Mouse (Mus musculus) hindbrain, embryonic 14.5 days (tissue): ENCODE results near the gene Fut8. TPM values are rescaled to one million over a fixed set of nuclear protein-coding genes. Genes with fewer than 3 reads are reported as not detected.

Source experiments
- ATAC-seq: fragments of 200-750 bp; cut with Nextera tagmentation; 2 replicates; pipeline ENCODE4 v1.8.0; 2017; ENCODE audit warnings: moderate number of reproducible peaks, mild to moderate bottlenecking, moderate TSS enrichment, moderate library complexity; ENCODE audit not compliant: low FRiP score
- DNase-seq: peaks from one replicate; pipeline ENCODE4 v3.0.0-alpha.2; 2015; ENCODE audit warnings: low spot score
- H3K27ac ChIP-seq: fragments of 300-500 bp; sonication (generic); 2 replicates; pipeline ENCODE4 v1.5.1; 2014; ENCODE audit warnings: mild to moderate bottlenecking, moderate library complexity
- H3K27me3 ChIP-seq: fragments of 300-500 bp; sonication (generic); 2 replicates; pipeline ENCODE4 v1.6.1; 2014; ENCODE audit warnings: mild to moderate bottlenecking, low read length, mixed read lengths; ENCODE audit not compliant: control insufficient read depth, insufficient read depth
- H3K36me3 ChIP-seq: fragments of 300-500 bp; sonication (generic); replicated peaks from 2 replicates; pipeline ENCODE4 v1.6.1; 2014; ENCODE audit not compliant: control insufficient read depth, insufficient read depth
- H3K4me1 ChIP-seq: fragments of 300-500 bp; sonication (generic); replicated peaks from 2 replicates; pipeline ENCODE4 v1.6.1; 2014; ENCODE audit warnings: antibody characterized with exemption, low read length, mixed read lengths; ENCODE audit not compliant: control insufficient read depth, insufficient read depth
- H3K4me2 ChIP-seq: fragments of 300-500 bp; sonication (generic); replicated peaks from 2 replicates; pipeline ENCODE4 v1.6.1; 2014; ENCODE audit warnings: mild to moderate bottlenecking, moderate library complexity
- H3K4me3 ChIP-seq: fragments of 300-500 bp; sonication (generic); replicated peaks from 2 replicates; pipeline ENCODE4 v1.5.1; 2014; ENCODE audit warnings: mild to moderate bottlenecking, low read length
- H3K9ac ChIP-seq: fragments of 300-500 bp; sonication (generic); 2 replicates; pipeline ENCODE4 v1.6.1; 2014
- H3K9me3 ChIP-seq: fragments of 300-500 bp; sonication (generic); 2 replicates; pipeline ENCODE4 v1.6.1; 2016; ENCODE audit warnings: low read length; ENCODE audit not compliant: control insufficient read depth
- WGBS: fragments of 180-500 bp; shearing (Covaris S2); extraction: QIAGEN DNeasy Blood & Tissue Kit; methylation state at CpG from one replicate; pipeline ENCODE4 v1.1.7; 2014; 5-methylcytosine and 5-hydroxymethylcytosine counted together
- polyA plus RNA-seq: library from polyadenylated mRNA; unstranded; fragments of >200 nt; fragmentation: Nextera tagmentation; extraction: Ambion mirVana; gene quantifications from 2 replicates; pipeline ENCODE4 v1.2.1, GENCODE M21; 2014

Fut8 gene
- polyA plus RNA-seq, 1 experiment from 2014 or later = 62.2 TPM

DNA sequence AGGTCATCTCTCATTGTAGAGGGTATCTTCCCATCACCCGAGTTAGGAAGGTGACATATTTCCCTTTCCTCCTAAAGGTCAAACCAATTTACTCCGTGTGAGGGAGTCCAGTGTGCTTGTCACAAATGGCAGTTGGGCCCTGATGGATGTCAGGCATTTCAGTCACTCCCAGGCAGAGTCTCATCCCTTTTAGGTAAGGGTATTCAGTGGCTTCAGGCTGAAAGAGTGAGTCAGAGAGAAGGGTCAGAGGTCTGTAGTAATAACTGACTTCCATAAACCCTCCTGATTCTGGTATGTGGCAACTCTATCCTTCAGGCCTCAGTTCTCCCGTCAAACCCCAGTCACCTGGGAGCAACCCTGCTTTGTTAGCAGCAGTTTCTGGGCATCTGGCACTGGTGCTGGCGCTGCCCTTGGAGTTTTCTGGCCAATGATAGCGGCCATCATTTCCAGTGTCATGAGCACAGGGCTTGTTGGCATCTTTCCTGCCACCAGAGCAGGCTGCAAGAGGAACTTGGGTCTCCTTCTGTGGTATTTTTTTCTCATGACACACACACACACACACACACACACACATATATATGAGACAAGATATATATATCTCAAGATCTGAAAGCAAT is 262.6 kb downstream of the Fut8 start:
- Histone ChIP-seq H3K36me3 (no peaks in the 10 kb centered on the region), H3K9me3 (no peaks in the 10 kb centered on the region), H3K4me2 (no peak overlapping the region), H3K27me3 (no peaks in the 10 kb centered on the region), H3K4me1 (no peaks in the 10 kb centered on the region), H3K27ac (no peak overlapping the region), H3K4me3 (no peak overlapping the region), H3K9ac (no peak overlapping the region)
- DNase-seq = no peak
- WGBS = 63% methylated on average over 5 of the region's 5 CpGs
- ATAC-seq = no peak

GRCm38 (mm10) chr12:77501466-77502240 is 263.7 kb downstream of the Fut8 start:
- Histone ChIP-seq H3K4me3 (no peak overlapping the region), H3K9me3 (no peaks in the 10 kb centered on the region), H3K4me1 (no peaks in the 10 kb centered on the region), H3K9ac (no peak overlapping the region), H3K4me2 (no peak overlapping the region), H3K27me3 (no peaks in the 10 kb centered on the region), H3K36me3 (no peaks in the 10 kb centered on the region), H3K27ac (no peak overlapping the region)
- WGBS = 49% methylated on average over 7 of the region's 7 CpGs
- DNase-seq (no peak), ATAC-seq (no peak)

DNA sequence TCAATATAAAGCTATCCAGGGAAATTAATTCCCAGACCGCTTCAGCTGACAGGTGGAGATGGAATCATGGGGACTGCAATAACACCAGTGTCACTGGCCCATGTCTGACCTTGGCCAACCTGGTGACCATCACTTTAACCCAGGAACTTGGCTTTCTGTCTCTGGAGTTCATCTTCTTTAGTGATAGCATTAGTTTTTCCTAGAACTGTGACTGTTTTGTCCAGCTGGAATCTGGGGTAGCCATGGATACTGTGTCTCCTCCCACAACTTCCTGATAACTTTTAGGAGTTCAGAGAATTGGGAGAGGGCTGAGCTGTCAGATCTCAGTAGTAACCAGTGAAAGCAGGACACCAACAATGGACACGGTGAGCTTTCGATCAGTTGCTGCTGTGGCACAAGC is 264.3 kb downstream of the Fut8 start:
- Histone ChIP-seq H3K9ac (no peak overlapping the region), H3K9me3 (no peaks in the 10 kb centered on the region), H3K36me3 (no peaks in the 10 kb centered on the region), H3K27me3 (no peaks in the 10 kb centered on the region), H3K4me2 (no peak overlapping the region), H3K4me1 (no peaks in the 10 kb centered on the region), H3K4me3 (no peak overlapping the region), H3K27ac (no peak overlapping the region)
- no peak for ATAC-seq
- DNase-seq = no peak
- 81% methylated on average over 3 of the region's 3 CpGs for WGBS

- no peak overlapping the region for H3K4me3 ChIP-seq
- no peaks in the 10 kb centered on the region for H3K4me1 ChIP-seq
- H3K27ac ChIP-seq = no peak overlapping the region
- H3K4me2 ChIP-seq = no peak overlapping the region
- ATAC-seq (no peak), DNase-seq (no peak)
- WGBS = 97% methylated on average over 2 of the region's 2 CpGs
- no peak overlapping the region for H3K9ac ChIP-seq
- no peaks in the 10 kb centered on the region for H3K27me3 ChIP-seq
- H3K36me3 ChIP-seq = no peaks in the 10 kb centered on the region
- H3K9me3 ChIP-seq = no peaks in the 10 kb centered on the region
Measured at GRCm38 (mm10) chr12:77505431-77505830, 267.5 kb downstream of the Fut8 start.

DNA sequence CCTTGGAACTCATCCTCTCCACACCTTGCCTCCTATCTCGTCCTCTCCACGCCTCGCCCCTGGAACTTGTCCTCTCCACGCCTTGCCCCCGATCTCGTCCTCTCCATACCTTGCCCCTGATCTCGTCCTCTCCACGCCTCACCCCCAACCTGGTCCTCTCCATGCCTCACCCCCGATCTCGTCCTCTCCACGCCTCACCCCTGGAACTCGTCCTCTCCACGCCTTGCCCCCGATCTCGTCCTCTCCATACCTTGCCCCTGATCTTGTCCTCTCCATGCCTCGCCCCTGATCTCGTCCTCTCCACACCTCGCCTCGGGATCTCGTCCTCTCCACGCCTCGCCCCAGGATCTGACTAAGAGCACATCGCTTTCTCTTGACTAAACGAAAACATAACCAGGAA is 269.8 kb downstream of the Fut8 start:
- H3K4me2 ChIP-seq = no peak overlapping the region
- H3K27me3 ChIP-seq = no peaks in the 10 kb centered on the region
- 93% methylated on average over 24 of the region's 24 CpGs for WGBS
- no peak overlapping the region for H3K27ac ChIP-seq
- no peaks in the 10 kb centered on the region for H3K9me3 ChIP-seq
- no peak overlapping the region for H3K4me3 ChIP-seq
- no peaks in the 10 kb centered on the region for H3K4me1 ChIP-seq
- H3K9ac ChIP-seq = no peak overlapping the region
- no peak for DNase-seq
- no peak for ATAC-seq
- no peaks in the 10 kb centered on the region for H3K36me3 ChIP-seq

DNA sequence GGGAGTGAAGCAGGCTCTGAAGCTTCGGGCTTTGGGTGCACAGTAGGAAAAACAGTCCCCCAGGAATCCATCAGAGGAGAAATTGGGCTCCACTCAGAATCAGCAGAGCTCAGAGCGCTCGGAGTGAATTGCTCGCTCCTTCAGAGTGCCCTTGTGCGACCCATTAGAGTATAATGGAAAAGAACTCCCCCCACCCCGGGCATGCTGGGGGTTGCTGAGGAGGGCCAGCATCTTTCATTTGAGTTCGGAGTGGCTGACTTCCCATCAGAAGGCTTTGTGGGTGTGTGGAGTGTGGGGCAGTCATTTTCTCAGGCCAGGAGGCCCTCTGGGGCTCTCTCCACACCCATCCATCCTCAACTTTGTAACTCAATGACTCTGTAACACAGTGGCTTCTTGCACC is 272.8 kb downstream of the Fut8 start:
- H3K36me3 ChIP-seq = no peaks in the 10 kb centered on the region
- WGBS = 70% methylated on average over 7 of the region's 7 CpGs
- H3K4me3 ChIP-seq = no peak overlapping the region
- ATAC-seq = no peak
- DNase-seq = no peak
- H3K9ac ChIP-seq = no peak overlapping the region
- H3K27me3 ChIP-seq = no peaks in the 10 kb centered on the region
- H3K9me3 ChIP-seq = no peaks in the 10 kb centered on the region
- no peak overlapping the region for H3K4me2 ChIP-seq
- H3K4me1 ChIP-seq = no peaks in the 10 kb centered on the region
- no peak overlapping the region for H3K27ac ChIP-seq

DNA sequence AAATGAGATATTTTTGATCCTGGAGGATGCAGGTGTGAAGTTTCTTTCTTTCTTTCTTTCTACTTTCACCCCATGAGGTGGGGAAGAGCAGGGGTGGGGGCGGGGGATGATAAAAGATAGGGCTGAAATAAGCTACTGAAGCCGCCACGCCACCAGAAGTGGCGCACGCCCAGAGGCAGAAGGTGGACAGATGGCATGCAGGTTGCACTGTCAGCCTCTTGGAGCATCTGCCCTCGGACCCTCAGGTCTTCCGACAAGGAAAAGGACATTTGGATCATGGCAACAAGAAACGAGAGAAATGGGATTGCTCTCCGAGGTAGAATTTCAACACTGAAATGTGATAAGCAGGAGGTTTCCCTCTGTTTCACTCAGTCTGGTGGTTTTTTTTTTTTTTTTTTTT is 273.3 kb downstream of the Fut8 start:
- DNase-seq (no peak), ATAC-seq (no peak)
- Histone ChIP-seq H3K4me1 (no peaks in the 10 kb centered on the region), H3K9ac (no peak overlapping the region), H3K36me3 (no peaks in the 10 kb centered on the region), H3K4me2 (no peak overlapping the region), H3K27ac (no peak overlapping the region), H3K27me3 (no peaks in the 10 kb centered on the region), H3K9me3 (no peaks in the 10 kb centered on the region), H3K4me3 (no peak overlapping the region)
- 79% methylated on average over 9 of the region's 9 CpGs for WGBS

DNA sequence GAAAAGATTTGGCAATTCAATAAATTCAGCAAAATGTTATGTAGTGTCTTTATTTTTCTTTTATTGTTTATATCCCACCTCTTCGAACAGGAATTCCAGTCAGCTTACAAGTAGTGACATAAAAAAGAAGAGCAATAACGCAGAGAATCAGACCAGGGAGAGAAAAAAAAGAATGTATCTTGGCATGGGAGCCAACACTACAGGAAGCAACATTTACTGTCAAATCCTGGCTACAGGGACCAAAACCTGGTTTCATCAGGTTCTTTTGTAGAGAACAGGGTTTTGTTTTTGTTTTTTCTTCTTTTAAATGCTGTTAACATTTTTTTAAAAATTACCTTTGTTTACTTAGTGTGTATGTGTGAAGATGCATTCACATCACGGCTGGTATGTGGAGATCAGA is 273.7 kb downstream of the Fut8 start:
- no peaks in the 10 kb centered on the region for H3K27me3 ChIP-seq
- H3K4me1 ChIP-seq = no peaks in the 10 kb centered on the region
- ATAC-seq (no peak), DNase-seq (no peak)
- H3K27ac ChIP-seq = no peak overlapping the region
- H3K36me3 ChIP-seq = no peaks in the 10 kb centered on the region
- H3K4me3 ChIP-seq = no peak overlapping the region
- H3K4me2 ChIP-seq = no peak overlapping the region
- no peak overlapping the region for H3K9ac ChIP-seq
- 87% methylated on average over 3 of the region's 3 CpGs for WGBS
- no peaks in the 10 kb centered on the region for H3K9me3 ChIP-seq

DNA sequence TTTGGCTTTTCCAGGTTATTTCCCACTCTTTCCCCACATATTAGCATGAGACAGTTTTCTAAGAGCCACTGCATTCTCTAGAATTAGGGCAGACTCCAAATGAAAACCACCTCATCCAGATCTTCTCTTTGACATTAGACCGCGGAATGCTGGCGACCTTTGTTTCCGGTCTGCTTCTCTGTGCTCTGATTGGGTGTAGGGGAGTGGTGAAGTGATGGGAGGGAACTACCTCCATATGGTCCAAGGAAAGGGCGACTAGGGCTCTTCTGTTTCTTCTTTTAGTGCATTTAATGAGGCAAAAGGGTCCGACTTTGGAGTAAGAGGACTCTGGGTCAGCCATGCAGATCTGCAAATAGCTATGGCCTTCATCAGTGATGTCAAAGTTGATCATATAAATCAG is 278.9 kb downstream of the Fut8 start:
- DNase-seq (no peak), ATAC-seq (no peak)
- Histone ChIP-seq H3K4me2 (no peak overlapping the region), H3K9me3 (no peaks in the 10 kb centered on the region), H3K27ac (no peak overlapping the region), H3K9ac (no peak overlapping the region), H3K36me3 (no peaks in the 10 kb centered on the region), H3K27me3 (no peaks in the 10 kb centered on the region), H3K4me3 (no peak overlapping the region), H3K4me1 (no peaks in the 10 kb centered on the region)
- WGBS = 84% methylated on average over 6 of the region's 6 CpGs
